Mouse (Mus musculus): ENCODE results near the gene Hnrnpd.

DNA sequence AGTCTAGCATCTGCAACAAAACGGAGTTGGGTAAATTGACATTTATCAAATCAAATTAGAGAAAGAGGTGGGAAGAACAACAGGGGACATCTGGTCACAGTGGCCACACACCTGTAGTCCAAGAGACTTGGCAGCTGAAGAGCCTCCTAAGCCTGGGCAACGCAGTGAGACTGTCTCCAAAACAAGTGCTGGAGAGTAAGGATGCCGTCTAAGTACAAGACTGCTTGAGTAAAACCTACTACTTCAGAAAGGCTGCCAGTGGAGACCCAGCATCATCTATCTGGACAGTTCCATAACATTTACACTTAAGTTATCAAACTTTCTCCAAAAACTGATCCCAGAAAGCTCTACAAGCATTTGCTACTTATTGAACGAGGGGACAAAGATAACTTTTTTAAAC lies 3.7 kb downstream of the Hnrnpd start:
- no peak for TF ChIP-seq CTCF (conservative IDR thresholded peaks at IDR 0.05; ENCODE audit: insufficient read depth, insufficient read length, low read depth, low read length)
- TF ChIP-seq POLR2A (IDR thresholded peaks at IDR 0.05; ENCODE audit: low read depth, low read length) = no peak

Data from kidney, adult 2 months (tissue).